Mouse (Mus musculus) naive thymus-derived CD4-positive, alpha-beta T cell, adult 2 months (primary cell): ENCODE results near the gene 6430531B16Rik.

Experiments used
- DNase-seq: peaks from one replicate; pipeline ENCODE4 v3.0.0-alpha.2; 2011; ENCODE audit warnings: low read depth

6430531B16Rik gene

DNA sequence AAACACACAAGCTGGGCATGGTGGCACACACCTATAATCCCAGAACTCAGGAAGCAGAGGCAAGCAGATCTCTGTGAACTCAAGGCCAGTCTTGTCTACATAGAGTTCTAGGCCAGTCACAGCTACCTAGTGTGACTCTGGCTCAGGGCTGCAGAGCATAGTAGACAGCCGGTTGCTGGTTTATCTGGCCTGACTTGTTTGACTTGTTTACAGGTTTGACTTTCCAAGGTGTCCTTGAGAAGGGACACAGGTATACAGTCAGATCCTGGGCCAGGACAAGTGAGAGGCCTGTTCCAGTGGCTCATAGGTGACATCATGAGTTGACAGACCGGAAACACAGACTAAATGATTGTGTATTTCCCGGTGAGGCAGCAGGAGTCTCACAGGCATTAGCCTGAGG, 41.4 kb downstream of the 6430531B16Rik start:
- no peak for DNase-seq

- DNase-seq: no peak
These were observed 41.9 kb downstream of the 6430531B16Rik start for GRCm38 (mm10) chr7:139936705-139937104.

DNA sequence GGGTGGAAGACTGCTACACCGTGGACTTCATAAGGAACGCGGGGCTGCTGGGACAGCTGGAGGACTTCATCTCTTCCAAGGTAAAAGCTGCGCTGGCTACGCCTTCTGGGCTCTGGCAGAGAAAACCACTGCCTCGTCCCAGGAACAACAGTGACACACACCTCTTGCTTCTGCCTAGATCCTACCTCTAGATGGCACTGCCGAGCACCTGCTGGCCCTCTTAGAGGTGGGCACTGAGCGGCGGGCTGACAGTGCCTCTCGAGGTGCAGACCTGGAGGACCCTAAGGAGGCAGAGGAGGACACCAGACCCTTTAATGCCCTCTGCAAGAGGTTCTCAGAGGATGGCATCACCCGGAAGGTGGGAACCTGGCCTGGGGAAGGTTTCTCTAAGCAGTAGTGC, 47.8 kb downstream of the 6430531B16Rik start:
- DNase-seq: peak; percentile 50
